In genomic region chr3:36613202-36613907, GRCm38 (mm10) we compare ENCODE assay signal across 8 mouse cellular contexts. TPM values are rescaled to one million over a fixed set of nuclear protein-coding genes. Genes with fewer than 3 reads are reported as not detected.
A peak's percentile ranks its signal among the peaks of the same experiment; 100 is the strongest.
DNase-seq lines count a peak whose midpoint lies in the region; ATAC-seq lines count a peak whose summit lies in the region.

Bbs7 (minus strand) TSS chr3:36613477.

- H3K4me3 ChIP-seq in hindbrain, embryonic 13.5 days: peak within 1 kb of the TSS; percentile 61

- H3K27ac ChIP-seq in hindbrain, embryonic 13.5 days: peak within 1 kb of the TSS; percentile 82

- peak; percentile 81 for DNase-seq in T-cell, adult 2 months (ENCODE audit: low spot score)
- peak; percentile 90 to 97 for DNase-seq in cerebellum, postnatal 25 days
- DNase-seq in frontal cortex, postnatal 25 days (ENCODE audit: low spot score in 2 of 2): peak; percentile 85 to 91
- peak; percentile 94 to 96 for DNase-seq in layer of hippocampus, postnatal 14 days (ENCODE audit: low spot score in 2 of 2)
- DNase-seq in lung, postnatal 10 days: peak; percentile 96
- peak; percentile 83 for DNase-seq in ovary, postnatal 14 days (ENCODE audit: low spot score)
- peak; percentile 85 to 87 for DNase-seq in thymus, postnatal 10 days (ENCODE audit: low spot score in 2 of 2)

- H3K9me3 ChIP-seq in hindbrain, embryonic 13.5 days: no peaks in the 10 kb centered on the region

- H3K9ac ChIP-seq in hindbrain, embryonic 13.5 days: peak within 1 kb of the TSS; percentile 82

- 3% methylated on average over 38 of the region's 38 CpGs for WGBS in hindbrain, embryonic 13.5 days

- peak; percentile 100 for ATAC-seq in hindbrain, embryonic 13.5 days (ENCODE audit: low FRiP score)

- H3K4me1 ChIP-seq in hindbrain, embryonic 13.5 days (replicated peaks): peaks cover 11% of the 10 kb centered on the region

- H3K27me3 ChIP-seq in hindbrain, embryonic 13.5 days: no peaks in the 10 kb centered on the region

- peaks cover 6% of the 10 kb centered on the region for H3K36me3 ChIP-seq in hindbrain, embryonic 13.5 days

- peak within 1 kb of the TSS; percentile 60 for H3K4me2 ChIP-seq in hindbrain, embryonic 13.5 days

RNA-seq across cellular contexts. Expression of gene Bbs7, which starts in this region (rescaled TPM):
- polyA plus RNA-seq in hindbrain, embryonic 13.5 days (2015; fragmentation: Nextera tagmentation; extraction: Ambion mirVana): 21.7 and 22.8 TPM in 2 replicates
- total RNA-seq in layer of hippocampus, postnatal 14 days (2021): 10 to 100 TPM; 15.4 to 16.1 TPM

Comparison
In these comparisons a context has a peak if more than half of its experiments do, and no peak if none do; other contexts are left out.
1. Peak in every context shown above with its lines: DNase-seq, ATAC-seq, H3K4me3 ChIP-seq and H3K27ac ChIP-seq.